Mouse (Mus musculus): ENCODE results near the gene Uqcrc1.
A peak's percentile ranks its signal among the peaks of the same experiment; 100 is the strongest.

The Uqcrc1 gene

DNA sequence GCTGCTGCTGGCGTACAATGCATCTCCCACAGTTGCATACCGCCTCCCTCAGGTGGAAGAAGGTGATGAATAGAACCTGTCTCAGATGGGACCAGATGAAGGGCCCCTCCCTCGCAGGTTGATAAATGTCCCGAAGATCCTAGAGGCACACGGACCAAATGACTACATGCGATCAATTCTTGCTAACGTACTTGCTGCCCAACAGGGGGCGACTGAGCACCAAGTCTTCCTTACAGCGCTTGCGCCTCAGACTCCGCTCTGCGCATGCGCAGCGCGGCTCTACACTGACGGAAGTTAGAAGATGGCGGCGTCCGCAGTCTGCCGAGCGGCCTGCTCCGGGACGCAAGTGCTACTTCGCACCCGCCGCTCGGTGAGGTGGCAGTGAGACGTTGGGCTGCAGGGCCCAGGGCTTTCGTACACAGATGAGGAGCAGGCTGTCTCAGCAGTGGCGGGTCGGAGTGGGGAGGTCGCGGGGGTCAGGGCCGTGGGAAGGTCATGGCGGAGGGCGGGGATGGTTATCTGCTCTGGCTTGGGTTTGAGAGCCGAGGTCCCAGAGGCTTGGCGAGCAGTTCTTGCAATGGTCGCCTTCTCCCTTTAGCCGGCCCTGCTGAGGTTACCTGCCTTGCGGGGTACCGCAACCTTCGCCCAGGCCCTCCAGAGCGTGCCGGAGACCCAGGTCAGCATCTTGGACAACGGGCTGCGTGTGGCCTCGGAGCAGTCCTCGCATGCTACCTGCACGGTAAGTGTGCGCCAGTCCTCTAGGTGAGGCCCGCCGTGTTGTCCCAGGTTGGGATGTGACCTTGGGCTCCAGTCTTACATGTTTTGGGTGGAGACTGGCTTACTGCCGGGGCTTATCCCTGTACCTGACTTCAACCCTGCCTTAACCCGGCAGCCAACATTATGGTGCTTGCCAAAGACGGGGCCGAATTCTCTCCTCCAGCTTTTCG is at the start of gene Uqcrc1:
Gene Uqcrc1, plus strand, starts transcription at position 216 of the 947 bp plus-strand sequence.
- DNase-seq: peak; percentile 97

GRCm38 (mm10) chr9:108912308-108912707 is 24.1 kb upstream of the Uqcrc1 start:
- no peak for DNase-seq

DNA sequence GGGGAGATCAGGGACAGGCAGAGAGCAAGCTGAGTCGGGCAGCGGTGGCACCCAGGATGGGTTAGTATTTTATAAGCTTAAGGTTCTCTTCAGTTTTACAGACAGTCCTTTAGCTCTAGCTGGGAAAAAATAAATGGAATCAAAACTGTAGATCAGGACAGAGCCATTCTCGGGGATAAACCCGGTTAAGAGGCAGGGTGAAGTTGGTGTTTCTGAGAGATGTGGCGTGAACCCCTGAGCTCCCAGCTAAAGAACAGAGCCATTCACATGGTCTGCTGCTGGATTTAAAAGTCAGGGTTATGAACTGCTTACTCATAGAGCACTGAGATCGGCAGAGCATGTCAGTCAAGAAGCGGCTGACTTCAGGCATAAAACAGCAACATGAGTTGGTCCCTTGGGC is 23.3 kb upstream of the Uqcrc1 start:
- DNase-seq: no peak

DNA sequence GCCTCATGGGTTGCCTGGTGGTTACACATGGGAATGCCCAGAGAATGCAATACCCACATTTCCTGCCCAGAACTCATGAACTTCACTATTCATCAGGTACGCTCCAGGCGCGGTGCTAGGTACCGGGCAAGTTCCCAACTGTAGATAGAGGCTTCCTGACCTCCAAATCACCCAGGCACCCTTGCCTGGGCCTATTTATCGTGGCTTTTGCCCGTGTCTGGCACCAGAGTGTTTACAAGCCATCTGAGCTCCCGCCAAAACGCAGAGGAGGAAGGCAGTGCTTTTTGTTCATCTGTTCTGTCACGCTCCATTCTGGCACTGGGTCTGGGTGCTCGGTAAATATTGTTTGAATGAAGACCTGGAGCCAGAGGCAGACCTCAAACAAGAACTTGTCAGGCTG is 22.8 kb upstream of the Uqcrc1 start:
- DNase-seq: no peak

GRCm38 (mm10) chr9:108914491-108914890 is 21.9 kb upstream of the Uqcrc1 start, which contains the start of gene Tmem89:
TSS of gene Tmem89 (plus strand) at chr9:108914619.
- DNase-seq: peak; percentile 48

GRCm38 (mm10) chr9:108925897-108926296 is 10.5 kb upstream of the Uqcrc1 start:
- DNase-seq: no peak

DNA sequence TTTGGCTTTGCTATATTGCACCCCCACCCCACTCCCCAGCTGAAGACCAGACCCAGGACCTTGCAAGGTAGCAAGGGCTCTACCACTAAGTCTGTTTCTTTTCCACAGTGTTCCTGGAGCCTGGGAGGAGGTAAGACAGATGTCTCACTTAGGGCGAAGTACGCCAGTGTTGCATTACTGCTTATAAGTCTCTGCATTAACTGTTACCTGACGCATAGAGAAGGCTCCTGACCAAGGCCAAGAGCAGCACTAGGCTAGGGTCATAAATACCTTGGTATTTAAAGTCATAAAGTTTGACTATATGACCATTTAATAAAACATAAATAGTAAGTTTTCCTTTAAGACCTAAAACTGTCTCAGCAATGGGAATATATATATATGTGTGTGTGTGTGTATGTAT is 8.0 kb upstream of the Uqcrc1 start:
- DNase-seq: no peak

- no peak for DNase-seq
Measured at GRCm38 (mm10) chr9:108935991-108936390, 442 bp upstream of the Uqcrc1 start.

DNA sequence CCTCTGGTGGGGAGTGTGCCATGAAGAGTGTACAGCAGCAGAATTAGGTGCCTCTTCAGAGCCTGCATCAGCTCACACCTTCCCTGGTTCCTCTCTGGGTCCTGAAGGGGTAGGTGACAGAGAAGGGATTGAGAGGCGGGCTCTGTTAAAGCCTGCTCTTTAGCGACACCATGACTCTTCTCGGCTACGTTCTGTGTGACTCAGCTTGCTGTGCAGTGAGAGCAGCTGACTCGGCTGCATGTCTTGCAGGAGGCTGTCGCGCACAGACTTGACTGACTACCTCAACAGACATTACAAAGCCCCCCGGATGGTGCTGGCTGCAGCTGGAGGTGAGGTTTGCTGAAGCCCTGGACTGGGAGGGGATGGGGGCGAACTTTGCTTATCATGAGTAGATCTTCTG is 8.7 kb downstream of the Uqcrc1 start:
- no peak for DNase-seq

DNA sequence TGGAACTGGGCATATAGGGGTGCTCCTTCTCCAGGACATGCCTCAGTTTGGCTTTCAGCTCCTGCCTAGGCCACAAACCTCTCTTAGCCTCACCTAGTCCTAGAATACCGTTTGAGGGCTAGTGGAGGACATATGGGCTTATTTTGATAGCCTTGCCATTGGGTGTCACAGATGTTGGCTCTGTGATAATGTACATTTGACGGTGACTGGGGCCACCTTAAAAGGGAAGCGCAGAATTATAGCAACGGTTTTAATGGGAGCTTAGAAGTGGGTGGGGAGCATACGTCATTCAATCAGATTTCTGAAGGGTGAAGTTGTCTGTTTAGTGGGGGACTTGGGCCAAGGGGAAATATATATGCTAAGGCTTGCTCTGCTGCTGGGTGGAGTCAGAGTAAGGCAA is 9.2 kb downstream of the Uqcrc1 start:
- no peak for DNase-seq

DNA sequence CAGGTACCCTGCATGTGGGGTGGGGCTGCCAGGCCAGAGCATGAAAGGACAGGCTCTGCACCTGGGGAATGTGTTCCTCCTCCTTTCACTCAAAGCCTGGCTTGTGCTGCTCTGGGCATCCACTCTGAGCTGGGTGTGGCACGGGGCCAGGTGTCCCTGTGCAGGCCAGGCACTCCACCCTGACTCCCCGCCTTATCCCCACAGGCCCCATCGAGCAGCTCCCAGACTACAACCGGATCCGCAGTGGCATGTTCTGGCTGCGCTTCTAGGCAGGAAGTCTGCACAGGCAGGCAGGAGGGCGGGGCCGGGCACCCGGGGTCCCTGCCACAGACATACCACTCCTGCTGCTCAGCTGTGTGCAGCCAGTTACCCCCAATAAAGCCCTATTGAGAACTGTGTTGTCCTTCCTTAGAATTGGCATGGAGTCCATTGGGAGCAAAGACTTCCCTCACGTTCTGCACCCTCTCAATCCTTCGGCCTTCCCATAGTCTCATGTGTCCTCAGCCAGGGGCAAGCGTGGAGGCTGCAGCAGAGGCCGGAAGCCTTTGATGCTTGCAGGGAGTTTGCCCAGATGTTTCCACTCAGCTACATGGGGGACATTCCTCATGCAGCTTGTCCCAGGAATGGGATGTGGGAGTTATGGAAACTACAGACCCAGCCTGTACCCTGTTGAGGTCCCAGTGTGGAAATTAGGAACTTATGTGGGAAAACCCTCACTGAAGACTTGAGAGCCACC is 13.0 kb downstream of the Uqcrc1 start:
- DNase-seq: peak; percentile 52

DNA sequence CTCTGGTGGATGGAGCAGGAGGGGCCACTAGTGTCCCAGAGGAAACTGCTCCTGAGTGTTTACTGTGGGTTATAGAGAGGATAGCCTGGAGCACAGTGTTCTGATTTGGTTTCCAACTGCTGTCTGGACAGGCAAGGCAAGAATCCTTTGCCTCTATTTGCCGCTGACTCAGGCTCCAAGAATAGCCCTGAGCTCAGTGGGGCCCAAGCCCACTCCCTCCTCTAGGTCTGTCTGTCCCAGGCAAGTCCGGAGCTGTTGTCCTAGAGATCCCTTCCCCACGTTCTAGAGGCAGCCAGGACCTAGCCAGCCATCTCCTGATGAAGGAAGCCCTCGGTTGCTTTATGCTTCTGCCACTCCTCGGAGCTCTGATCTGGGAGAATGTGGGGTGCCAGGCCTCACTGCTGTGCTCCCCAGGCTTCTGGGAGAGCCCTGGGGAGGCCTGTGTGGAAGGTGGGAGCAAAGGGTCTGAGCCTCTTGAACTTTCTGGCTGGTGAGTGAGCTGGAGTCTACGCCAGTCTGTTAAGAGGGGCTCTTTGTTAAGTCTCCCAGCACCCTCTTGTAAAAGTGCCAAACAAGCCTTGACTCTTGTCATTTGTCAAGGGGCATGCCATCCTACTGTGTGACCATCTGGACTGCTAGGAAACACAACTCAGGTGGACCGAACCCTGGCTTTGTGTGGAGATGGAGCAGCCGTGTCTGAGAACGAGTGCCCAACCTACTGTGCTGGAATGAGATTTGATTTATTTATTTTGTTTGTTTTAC is 13.7 kb downstream of the Uqcrc1 start:
- DNase-seq: peak; percentile 50

DNA sequence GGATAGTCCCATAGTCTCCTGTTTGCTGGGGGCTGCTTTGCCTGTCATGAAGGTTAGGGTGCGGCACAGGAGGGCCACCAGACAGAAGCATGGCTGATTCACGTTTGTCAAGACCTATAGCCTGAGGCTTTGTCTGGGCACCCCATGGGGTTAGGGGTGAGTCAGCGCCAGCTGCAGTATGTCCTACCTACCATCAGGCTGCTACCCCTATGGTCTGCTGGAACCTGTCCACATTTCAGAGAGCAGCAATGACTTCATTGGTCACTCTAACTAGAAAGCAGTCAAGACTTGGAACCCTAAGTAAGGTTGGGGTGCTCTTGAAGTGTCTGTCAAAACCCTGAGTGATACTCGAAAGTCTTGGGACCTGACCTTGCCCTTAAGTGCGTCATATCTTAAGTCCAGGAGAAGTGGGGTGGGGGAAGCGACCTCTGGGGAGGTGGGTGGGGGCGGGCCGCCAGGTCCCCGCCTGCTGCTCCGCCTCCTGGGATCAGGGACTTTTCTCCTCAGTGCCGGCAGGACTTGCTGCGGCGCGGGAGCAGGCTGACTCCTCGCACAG is 16.7 kb downstream of the Uqcrc1 start, which contains the start of gene Col7a1:
Gene Col7a1, plus strand, starts transcription at position 506 of the 556 bp plus-strand sequence.
- DNase-seq: no peak

DNA sequence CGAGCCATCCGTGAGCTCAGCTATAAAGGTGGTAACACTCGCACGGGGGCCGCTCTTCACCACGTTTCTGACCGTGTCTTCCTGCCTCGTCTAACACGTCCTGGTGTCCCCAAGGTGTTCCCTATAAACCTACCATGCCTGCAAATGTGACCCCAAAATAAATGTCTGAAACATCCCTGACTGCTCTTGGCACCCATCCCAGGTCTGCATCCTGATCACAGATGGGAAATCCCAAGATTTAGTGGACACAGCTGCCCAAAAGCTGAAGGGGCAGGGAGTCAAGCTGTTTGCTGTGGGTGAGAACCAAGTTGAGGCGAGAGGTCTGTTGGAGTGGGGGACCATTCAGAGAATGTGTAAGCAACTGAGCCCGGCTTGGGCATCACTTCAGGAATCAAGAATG is 18.8 kb downstream of the Uqcrc1 start:
- no peak for DNase-seq

DNA sequence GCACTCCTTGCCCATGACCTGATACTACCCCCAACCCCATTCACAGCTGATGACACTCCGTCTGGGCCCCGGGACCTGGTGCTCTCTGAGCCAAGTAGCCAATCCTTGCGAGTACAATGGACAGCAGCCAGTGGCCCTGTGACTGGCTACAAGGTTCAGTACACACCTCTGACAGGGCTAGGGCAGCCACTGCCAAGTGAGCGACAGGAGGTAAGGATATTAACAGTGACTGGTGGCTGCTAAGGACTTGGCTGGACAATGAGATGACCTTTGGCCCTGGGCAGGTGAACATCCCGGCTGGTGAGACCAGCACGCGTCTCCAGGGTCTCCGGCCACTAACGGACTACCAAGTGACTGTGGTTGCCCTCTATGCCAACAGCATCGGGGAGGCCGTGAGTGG is 19.4 kb downstream of the Uqcrc1 start:
- DNase-seq: no peak

GRCm38 (mm10) chr9:108963577-108963976 is 27.1 kb downstream of the Uqcrc1 start:
- no peak for DNase-seq

- DNase-seq: no peak
Measured at GRCm38 (mm10) chr9:108964338-108964737, 27.9 kb downstream of the Uqcrc1 start.

- no peak for DNase-seq
Measured at GRCm38 (mm10) chr9:108970623-108971022, 34.2 kb downstream of the Uqcrc1 start.

DNA sequence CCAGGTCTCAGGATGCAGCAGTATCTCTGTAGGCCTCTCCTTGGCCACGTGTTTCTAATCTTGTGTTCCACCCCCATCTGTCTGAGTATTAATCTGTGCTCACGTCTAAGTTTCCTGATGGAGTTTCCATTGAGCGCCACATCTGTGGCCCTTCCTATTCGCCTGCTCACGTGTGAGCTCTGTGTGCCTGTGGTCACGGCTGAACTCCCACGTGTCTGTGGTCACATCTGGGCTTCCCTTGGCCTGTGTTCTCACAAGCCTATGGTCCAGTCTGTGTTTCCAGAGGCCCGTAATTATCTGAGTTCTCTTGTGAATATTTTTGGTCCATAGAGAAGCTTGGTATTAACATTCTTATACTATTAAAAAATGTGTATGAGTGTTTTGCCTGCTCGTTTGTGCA is 40.0 kb downstream of the Uqcrc1 start:
- DNase-seq: no peak

GRCm38 (mm10) chr9:108977966-108978365 is 41.5 kb downstream of the Uqcrc1 start:
- no peak for DNase-seq

DNA sequence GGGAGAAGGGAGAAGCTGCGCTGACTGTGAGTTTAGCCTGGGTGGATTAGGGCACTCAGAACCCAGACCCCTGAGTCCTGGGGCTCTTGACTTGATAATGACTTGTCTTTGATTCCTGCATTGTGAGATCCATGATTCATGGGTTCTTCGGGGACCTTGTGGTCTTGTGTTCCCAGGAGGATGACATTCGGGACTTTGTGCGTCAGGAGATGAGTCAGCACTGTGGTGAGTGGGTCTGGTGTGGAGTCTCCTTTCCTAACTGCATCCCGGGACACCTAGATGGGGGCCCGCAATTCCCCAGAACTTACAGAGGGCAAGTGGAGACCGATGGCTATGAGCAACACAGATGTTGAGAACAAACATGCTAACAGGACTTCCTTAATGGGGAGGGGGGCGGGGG is 46.1 kb downstream of the Uqcrc1 start:
- DNase-seq: no peak

- DNase-seq: no peak
Measured at GRCm38 (mm10) chr9:108983209-108983608, 46.8 kb downstream of the Uqcrc1 start.

- DNase-seq: no peak
Measured at GRCm38 (mm10) chr9:108985710-108986109, 49.3 kb downstream of the Uqcrc1 start, which contains the start of gene Ucn2. TSS of gene Ucn2 (plus strand) at chr9:108986010.

All from cerebellum, adult 9-10 months (tissue).